Mouse (Mus musculus) cerebellum, adult 18-20 months (tissue): ENCODE measurements around the gene Plekhh3.
"Not testable (repeated sequence)": the region's sequence is repeated elsewhere in the genome, so short reads cannot be mapped to it uniquely, and the experiment has no call there.

Experiments used
- DNase-seq, 2 experiments: peaks; one replicate each; pipeline ENCODE4 v3.0.0; 2021

Gene Plekhh3

DNA sequence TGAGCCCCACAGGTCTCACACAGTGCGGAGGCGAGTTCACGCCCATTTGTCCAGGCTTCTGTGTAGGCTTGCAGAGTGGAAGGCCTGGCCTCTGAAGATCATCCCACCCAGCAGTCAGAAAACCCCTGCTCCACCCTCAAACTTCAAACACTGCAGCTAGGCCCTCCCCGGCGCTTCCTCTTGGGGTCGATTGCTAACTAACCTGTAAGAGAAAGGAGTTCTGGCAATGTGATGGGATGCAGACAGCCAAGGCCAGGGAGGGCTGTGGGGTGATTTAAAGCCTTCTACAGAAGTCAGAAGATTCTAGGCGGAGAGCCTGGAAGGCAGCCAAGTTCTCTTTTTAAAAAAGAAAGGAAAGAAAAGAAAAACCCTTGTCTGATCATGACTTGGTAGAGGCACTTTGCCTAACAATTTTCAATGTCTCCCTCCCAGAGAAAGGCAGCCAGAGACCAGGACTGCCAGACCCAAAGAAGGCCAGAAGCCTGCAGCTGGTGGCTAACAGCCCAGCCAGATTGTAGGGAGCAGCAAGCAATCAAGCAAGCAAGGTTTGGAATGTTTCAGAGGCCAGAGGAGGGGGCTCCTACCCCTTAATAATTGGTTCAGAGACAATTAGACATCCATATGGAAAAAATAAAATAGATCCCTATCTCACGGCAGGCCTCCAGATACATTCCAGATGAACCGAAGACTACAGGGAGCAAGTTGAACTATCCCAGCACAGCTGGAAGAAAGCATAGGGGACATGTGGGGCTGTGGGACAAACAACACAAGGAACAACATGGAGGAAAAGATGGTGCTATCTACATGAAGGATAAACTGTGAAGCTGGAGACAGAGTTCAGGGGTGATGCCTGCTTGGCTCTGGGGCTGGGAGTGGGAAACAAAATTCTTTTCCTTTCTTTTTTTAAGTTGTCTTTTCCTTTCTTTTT is 21.7 kb downstream of the Plekhh3 start:
- DNase-seq: no peak

DNA sequence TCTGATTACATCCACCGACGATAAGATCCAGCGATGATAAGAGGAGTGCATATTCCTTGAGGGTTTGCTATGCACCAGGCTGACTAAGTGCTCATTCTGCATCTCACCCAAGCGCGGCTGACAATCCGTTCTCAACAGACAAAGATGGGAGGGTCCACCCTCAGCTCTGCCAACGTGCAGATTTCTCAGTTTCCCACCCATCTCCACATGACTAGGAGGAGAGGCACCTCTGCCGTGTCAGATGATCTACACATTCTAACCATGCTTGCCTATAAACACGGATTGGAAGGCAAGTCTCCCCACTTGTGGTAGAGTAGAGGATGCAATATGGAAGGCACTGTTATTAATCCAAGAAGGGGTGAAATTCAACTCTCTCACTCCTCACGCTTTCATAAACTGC is 22.4 kb downstream of the Plekhh3 start:
- no peak for DNase-seq

GRCm38 (mm10) chr11:101146377-101146776 is 24.8 kb downstream of the Plekhh3 start:
- peak in 1 of 2 experiments; percentile 58 for DNase-seq

GRCm38 (mm10) chr11:101143338-101144225 is 27.6 kb downstream of the Plekhh3 start:
- peak; percentile 55 to 68 for DNase-seq

DNA sequence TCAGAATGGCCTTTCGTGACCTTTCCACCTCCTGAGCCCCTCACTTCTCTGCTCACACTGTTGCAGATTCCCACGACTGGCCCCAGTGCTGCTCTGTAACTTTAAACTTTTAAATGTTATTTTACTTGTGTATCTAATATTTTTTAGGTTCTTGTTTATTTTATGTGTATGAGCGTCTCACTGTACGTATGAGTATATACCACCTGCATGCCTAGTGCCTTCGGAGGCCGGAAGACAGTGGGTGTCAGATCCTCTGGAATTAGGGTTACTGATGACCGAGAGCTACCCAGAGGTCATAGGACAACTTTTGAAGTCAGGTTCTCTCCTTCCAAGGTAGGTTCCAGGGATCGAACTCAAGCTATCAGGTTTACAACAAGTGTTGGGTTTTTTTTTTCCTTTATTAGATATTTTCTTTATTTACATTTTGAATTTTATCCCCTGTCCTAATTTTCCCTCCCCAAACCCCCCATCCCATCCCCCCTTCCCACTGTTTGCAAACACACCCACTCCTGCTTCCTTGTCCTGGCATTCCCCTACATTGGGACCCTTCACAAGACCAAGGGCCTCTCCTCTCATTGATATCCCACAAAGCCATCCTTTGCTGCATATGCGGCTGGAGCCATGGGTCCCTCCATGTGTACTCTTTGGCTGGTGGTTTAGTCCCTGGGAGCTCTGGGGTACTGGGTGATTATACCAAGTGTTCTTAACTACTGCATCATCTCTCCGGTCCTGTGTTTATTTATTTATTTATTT is 28.8 kb downstream of the Plekhh3 start:
- no peak for DNase-seq

- DNase-seq: no peak
These were observed 30.1 kb downstream of the Plekhh3 start for GRCm38 (mm10) chr11:101141088-101141487.

- DNase-seq: peak in 1 of 2 experiments; percentile 45
These were observed 30.9 kb downstream of the Plekhh3 start for GRCm38 (mm10) chr11:101140164-101140819.

GRCm38 (mm10) chr11:101138536-101139181 is 32.5 kb downstream of the Plekhh3 start:
- no peak for DNase-seq

GRCm38 (mm10) chr11:101137000-101137399 is 34.2 kb downstream of the Plekhh3 start:
- DNase-seq: no peak

- DNase-seq: peak in 1 of 2 experiments; percentile 37
These were observed 36.8 kb downstream of the Plekhh3 start for GRCm38 (mm10) chr11:101134217-101134865.

DNA sequence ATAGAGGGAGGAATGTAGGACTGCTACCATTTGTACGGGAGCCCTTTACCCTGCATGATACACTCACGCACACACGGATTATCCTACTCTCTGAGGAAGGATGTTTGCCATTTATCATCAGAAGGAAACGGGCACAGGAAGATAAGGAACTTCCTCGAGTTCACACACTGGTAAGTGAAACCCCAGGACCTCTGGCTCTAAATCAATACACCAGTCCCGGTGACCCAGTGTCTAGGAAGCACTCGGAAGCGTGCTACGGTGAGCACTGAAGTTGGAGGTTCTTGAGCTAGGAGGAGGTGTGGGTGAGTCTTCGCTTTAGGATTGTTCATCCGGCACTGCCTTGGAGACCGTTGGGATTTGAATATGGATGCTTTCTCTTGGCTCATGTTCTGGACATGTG is 38.1 kb downstream of the Plekhh3 start:
- no peak for DNase-seq

GRCm38 (mm10) chr11:101131701-101132100 is 39.5 kb downstream of the Plekhh3 start:
- DNase-seq: no peak

DNA sequence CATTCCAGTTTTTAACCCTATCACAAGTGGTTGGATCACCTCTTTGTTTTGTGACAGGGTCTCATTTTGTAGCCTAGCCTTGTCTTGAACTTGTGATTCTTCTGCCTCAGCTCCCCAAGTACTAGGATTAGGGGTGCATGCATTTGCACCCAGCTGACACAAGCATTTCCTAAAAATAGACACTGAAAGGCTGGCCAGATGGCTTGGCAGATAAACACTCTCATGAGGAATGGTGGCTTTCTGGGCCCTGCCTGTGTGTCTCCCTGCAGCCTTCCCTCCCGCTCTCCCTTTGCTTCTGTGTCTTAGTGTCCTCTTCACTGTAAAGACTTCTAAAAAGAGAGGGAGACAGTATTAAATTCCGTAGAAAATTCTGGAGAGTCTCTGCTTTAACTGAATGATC is 40.0 kb downstream of the Plekhh3 start:
- peak; percentile 69 to 78 for DNase-seq

- peak; percentile 45 to 49 for DNase-seq
These were observed 40.9 kb downstream of the Plekhh3 start for GRCm38 (mm10) chr11:101130056-101130756.

GRCm38 (mm10) chr11:101128996-101129577 is 42.1 kb downstream of the Plekhh3 start:
- peak; percentile 80 to 91 for DNase-seq

- DNase-seq: peak in 1 of 2 experiments; percentile 38
These were observed 44.1 kb downstream of the Plekhh3 start for GRCm38 (mm10) chr11:101127075-101127474.

DNA sequence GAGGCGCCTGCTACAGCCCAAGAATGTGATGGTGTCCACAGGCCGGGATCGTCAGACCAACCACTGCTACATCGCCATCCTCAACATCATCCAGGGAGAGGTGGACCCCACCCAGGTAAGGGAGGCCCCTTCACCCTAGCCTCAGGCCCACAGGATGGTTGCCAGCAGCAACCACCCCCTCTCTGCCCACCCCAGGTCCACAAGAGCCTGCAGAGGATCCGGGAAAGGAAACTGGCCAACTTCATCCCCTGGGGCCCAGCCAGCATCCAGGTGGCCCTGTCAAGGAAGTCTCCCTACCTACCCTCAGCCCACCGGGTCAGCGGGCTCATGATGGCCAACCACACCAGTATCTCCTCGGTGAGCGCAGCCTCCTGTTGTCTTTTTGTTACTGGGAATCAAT is 46.1 kb downstream of the Plekhh3 start:
- not testable (repeated sequence) for DNase-seq

- not testable (repeated sequence) for DNase-seq
These were observed 46.7 kb downstream of the Plekhh3 start for GRCm38 (mm10) chr11:101124494-101124893.

DNA sequence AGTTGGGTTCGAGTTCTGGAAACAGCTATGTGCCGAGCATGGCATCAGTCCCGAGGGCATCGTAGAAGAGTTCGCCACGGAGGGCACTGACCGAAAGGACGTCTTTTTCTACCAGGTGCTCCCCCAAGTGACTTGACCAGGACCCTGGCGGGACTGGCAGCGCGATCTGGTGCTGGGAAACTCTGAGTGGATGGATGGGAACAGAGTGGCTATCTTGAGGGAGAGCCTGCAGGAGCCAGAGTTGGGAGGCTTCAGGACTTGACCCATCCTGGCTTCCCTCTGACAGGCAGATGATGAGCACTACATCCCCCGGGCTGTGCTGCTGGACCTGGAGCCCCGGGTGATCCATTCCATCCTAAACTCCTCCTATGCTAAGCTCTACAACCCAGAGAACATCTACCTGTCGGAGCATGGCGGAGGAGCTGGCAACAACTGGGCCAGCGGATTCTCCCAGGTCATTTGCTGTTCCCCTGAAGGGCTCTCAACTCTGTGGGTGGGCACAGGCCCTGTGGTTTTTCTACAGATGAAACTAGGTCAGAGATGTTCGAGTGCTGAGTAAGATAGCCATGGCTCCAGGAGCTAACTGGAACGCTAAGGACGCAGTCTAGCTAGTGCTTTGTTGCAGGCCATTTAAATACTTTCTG is 50.5 kb downstream of the Plekhh3 start:
- peak in 1 of 2 experiments; percentile 31 for DNase-seq
